Comparison of ENCODE assay signal across 17 mouse cellular contexts in the genomic region with DNA sequence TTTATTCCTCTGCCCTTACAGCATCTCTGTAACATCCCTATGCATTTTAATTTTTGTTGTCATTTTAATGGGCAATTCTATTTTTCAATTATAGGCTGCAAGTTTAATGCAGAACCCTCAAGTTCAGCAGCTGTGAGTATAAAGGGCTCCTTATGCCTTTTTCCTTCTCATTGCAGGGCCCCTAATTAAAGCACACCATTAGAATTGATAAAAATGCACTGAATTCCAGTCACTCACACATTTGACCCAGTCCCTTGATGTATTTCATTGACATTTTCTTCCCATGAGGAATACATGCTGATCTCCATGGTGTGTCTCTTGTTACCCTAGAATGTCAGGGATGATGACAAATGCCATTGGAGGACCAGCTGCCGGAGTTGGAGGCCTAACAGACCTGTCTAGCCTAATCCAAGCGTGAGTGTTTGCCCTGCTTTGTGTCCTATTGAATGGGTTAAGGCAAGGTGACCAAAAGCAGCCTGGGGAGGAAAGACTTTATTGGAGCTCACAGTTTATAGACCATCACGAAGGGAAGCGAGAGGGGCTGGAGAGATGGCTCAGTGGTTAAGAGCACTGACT.
"Had no signal": no experiment of that assay in that cellular context is flagged by ENCODE, and none has a peak within 500 bp of the region (broad histone marks: within the 10 kb centered on the region; RNA-seq: fewer than 3 reads in every experiment).

No protein-coding gene starts in this region.

- H3K4me1 ChIP-seq: limb, embryonic 12.5 days; limb, embryonic 15.5 days; neural tube, embryonic 13.5 days had no signal

- H3K9ac ChIP-seq: limb, embryonic 12.5 days; limb, embryonic 15.5 days; liver, embryonic 14.5 days; liver, postnatal 0 days; lung, embryonic 14.5 days; neural tube, embryonic 13.5 days had no signal

- DNase-seq: kidney, adult 9 months; kidney, postnatal 14 days; kidney, postnatal 4 days; left cerebral cortex, postnatal 4 days; liver, postnatal 0 days; lung, embryonic 14.5 days; thymus, adult 18-20 months; thymus, postnatal 36 days had no signal

- H3K9me3 ChIP-seq: limb, embryonic 12.5 days; limb, embryonic 15.5 days; neural tube, embryonic 13.5 days had no signal

- H3K4me3 ChIP-seq: limb, embryonic 12.5 days; limb, embryonic 15.5 days; myocyte; neural tube, embryonic 13.5 days had no signal

- H3K27me3 ChIP-seq: limb, embryonic 12.5 days; limb, embryonic 15.5 days; neural tube, embryonic 13.5 days had no signal

- H3K27ac ChIP-seq: limb, embryonic 12.5 days; limb, embryonic 15.5 days; liver, embryonic 14.5 days; macrophage; neural tube, embryonic 13.5 days had no signal

- H3K4me2 ChIP-seq: limb, embryonic 12.5 days; limb, embryonic 15.5 days; liver, embryonic 11.5 days; lung, embryonic 14.5 days; neural tube, embryonic 13.5 days had no signal

- ATAC-seq: liver, postnatal 0 days; lung, postnatal 0 days; midbrain, embryonic 16.5 days had no signal
